Mouse (Mus musculus) right cerebral cortex, postnatal 36 days (tissue): ENCODE data around the gene 2610044O15Rik8.

Experiments
- DNase-seq, 2 experiments: peaks; one replicate each; pipeline ENCODE4 v3.0.0; 2022; ENCODE audit warnings: low spot score in 2 of 2, mixed read lengths in 1 of 2

The 2610044O15Rik8 gene

GRCm38 (mm10) chr8:129234027-129234733, at the start of gene 2610044O15Rik8:
Gene 2610044O15Rik8, minus strand, starts transcription at chr8:129234406.
- DNase-seq = peak; percentile 88 to 91

- no peak for DNase-seq
Observed at GRCm38 (mm10) chr8:129265918-129266317, 31.7 kb upstream of the 2610044O15Rik8 start.

GRCm38 (mm10) chr8:129264296-129264695, 30.1 kb upstream of the 2610044O15Rik8 start:
- no peak for DNase-seq

GRCm38 (mm10) chr8:129263211-129263927, 29.2 kb upstream of the 2610044O15Rik8 start:
- peak; percentile 78 to 84 for DNase-seq

GRCm38 (mm10) chr8:129233664-129234026, 561 bp downstream of the 2610044O15Rik8 start:
- DNase-seq = no peak
